Comparison of ENCODE assay signal across 11 mouse cellular contexts in genomic region chr4:73599248-73599647, GRCm38 (mm10). TPM values are rescaled to one million over a fixed set of nuclear protein-coding genes. Genes with fewer than 3 reads are reported as not detected.
A peak's percentile ranks its signal among the peaks of the same experiment; 100 is the strongest.
DNase-seq lines count a peak whose midpoint lies in the region; ATAC-seq and TF ChIP-seq lines count a peak whose summit lies in the region.
"Had no signal": no experiment of that assay in that cellular context is flagged by ENCODE, and none has a peak within 500 bp of the region (broad histone marks: within the 10 kb centered on the region; RNA-seq: fewer than 3 reads in every experiment).

No protein-coding gene starts in this region.

- no peak for ATAC-seq in liver, embryonic 14.5 days (ENCODE audit: insufficient read depth)
- ATAC-seq in liver, embryonic 11.5 days (replicated peaks; ENCODE audit: low FRiP score): no peak
- ATAC-seq in neural tube, embryonic 15.5 days (ENCODE audit: low FRiP score): peak; percentile 88

- WGBS in liver, embryonic 14.5 days (ENCODE audit: insufficient replicate concordance): 10% methylated on average over 3 of the region's 3 CpGs
- WGBS in liver, embryonic 11.5 days: 12% methylated on average over 3 of the region's 3 CpGs
- WGBS in neural tube, embryonic 15.5 days: 8% methylated on average over 3 of the region's 3 CpGs

- no peak overlapping the region for H3K9ac ChIP-seq in liver, embryonic 14.5 days (replicated peaks)
- no peak overlapping the region for H3K9ac ChIP-seq in liver, embryonic 11.5 days (ENCODE audit: low read depth, low read length)
- H3K9ac ChIP-seq in neural tube, embryonic 15.5 days (replicated peaks): no peak overlapping the region
- H3K9ac ChIP-seq: embryonic facial prominence, embryonic 15.5 days; limb, embryonic 12.5 days had no signal

- no peaks in the 10 kb centered on the region for H3K27me3 ChIP-seq in liver, embryonic 14.5 days (ENCODE audit: control insufficient read depth, insufficient read depth, low read length)
- no peaks in the 10 kb centered on the region for H3K27me3 ChIP-seq in liver, embryonic 11.5 days (replicated peaks; ENCODE audit: control insufficient read depth, insufficient read depth, low read length)
- 0 out of 2 replicates have a peak, but pooled peaks cover 4% of the 10 kb centered on the region for H3K27me3 ChIP-seq in neural tube, embryonic 15.5 days (replicated peaks)
- H3K27me3 ChIP-seq: embryonic facial prominence, embryonic 15.5 days; limb, embryonic 12.5 days had no signal

- H3K36me3 ChIP-seq in liver, embryonic 14.5 days (replicated peaks; ENCODE audit: control insufficient read depth, insufficient read depth, low read depth): no peaks in the 10 kb centered on the region
- H3K36me3 ChIP-seq in liver, embryonic 11.5 days (ENCODE audit: control insufficient read depth, insufficient read depth, low read length): no peaks in the 10 kb centered on the region
- H3K36me3 ChIP-seq in neural tube, embryonic 15.5 days: no peaks in the 10 kb centered on the region
- H3K36me3 ChIP-seq: embryonic facial prominence, embryonic 15.5 days; limb, embryonic 12.5 days had no signal

- no peaks in the 10 kb centered on the region for H3K4me1 ChIP-seq in liver, embryonic 14.5 days (replicated peaks; ENCODE audit: control insufficient read depth in 2 of 2, insufficient read depth in 2 of 2, low read length in 1 of 2)
- H3K4me1 ChIP-seq in liver, embryonic 11.5 days (replicated peaks; ENCODE audit: control insufficient read depth, insufficient read depth, low read length): no peaks in the 10 kb centered on the region
- H3K4me1 ChIP-seq in neural tube, embryonic 15.5 days: no peaks in the 10 kb centered on the region
- H3K4me1 ChIP-seq: embryonic facial prominence, embryonic 15.5 days; limb, embryonic 12.5 days had no signal

- H3K4me2 ChIP-seq in liver, embryonic 14.5 days (ENCODE audit: low read depth): no peak overlapping the region
- no peak overlapping the region for H3K4me2 ChIP-seq in liver, embryonic 11.5 days
- no peak overlapping the region for H3K4me2 ChIP-seq in neural tube, embryonic 15.5 days
- H3K4me2 ChIP-seq: embryonic facial prominence, embryonic 15.5 days; limb, embryonic 12.5 days had no signal

- no peak overlapping the region for H3K27ac ChIP-seq in liver, embryonic 14.5 days
- no peak overlapping the region for H3K27ac ChIP-seq in liver, embryonic 11.5 days (ENCODE audit: low read depth, low read length)
- no peak overlapping the region for H3K27ac ChIP-seq in neural tube, embryonic 15.5 days (replicated peaks)
- H3K27ac ChIP-seq: embryonic facial prominence, embryonic 15.5 days; limb, embryonic 12.5 days had no signal

- no peaks in the 10 kb centered on the region for H3K9me3 ChIP-seq in liver, embryonic 14.5 days (ENCODE audit: control insufficient read depth, low read length)
- no peaks in the 10 kb centered on the region for H3K9me3 ChIP-seq in liver, embryonic 11.5 days (ENCODE audit: control insufficient read depth, low read length)
- no peaks in the 10 kb centered on the region for H3K9me3 ChIP-seq in neural tube, embryonic 15.5 days (replicated peaks)
- H3K9me3 ChIP-seq: embryonic facial prominence, embryonic 15.5 days; limb, embryonic 12.5 days had no signal

- TF ChIP-seq CTCF in liver, embryonic 14.5 days (IDR thresholded peaks at IDR 0.05; ENCODE audit: low read depth): peak; percentile 32; the same call in 1 of the 2 replicates

- no peak for TF ChIP-seq EP300 in liver, embryonic 14.5 days (IDR thresholded peaks at IDR 0.05; ENCODE audit: low read depth)

- no peak overlapping the region for H3K4me3 ChIP-seq in liver, embryonic 14.5 days (ENCODE audit: insufficient read depth in 1 of 2, low read depth in 2 of 2, low read length in 2 of 2)
- no peak overlapping the region for H3K4me3 ChIP-seq in liver, embryonic 11.5 days (ENCODE audit: low read depth, low read length)
- H3K4me3 ChIP-seq in neural tube, embryonic 15.5 days (replicated peaks): no peak overlapping the region
- H3K4me3 ChIP-seq: embryonic facial prominence, embryonic 15.5 days; limb, embryonic 12.5 days had no signal

- peak; percentile 5 for DNase-seq in adrenal gland, postnatal 10 days
- DNase-seq in adrenal gland, adult 8-10 months: no peak
- no peak for DNase-seq in liver, embryonic 14.5 days (ENCODE audit: low read depth in 3 of 3, low spot score in 3 of 3)
- DNase-seq in liver, embryonic 11.5 days (ENCODE audit: low spot score): no peak
- peak; percentile 2 to 23 for DNase-seq in frontal cortex, postnatal 36 days (ENCODE audit: low spot score in 2 of 2)
- DNase-seq in urinary bladder, postnatal 4 days (ENCODE audit: low spot score in 2 of 2): no peak
- DNase-seq in lung, postnatal 14 days: no peak

RNA-seq across cellular contexts. Expression of gene Gm11238, which starts 8.4 kb away (rescaled TPM):
- not detected for total RNA-seq in adrenal gland, postnatal 10 days (2021)
- total RNA-seq in adrenal gland, adult 8-10 months (2022): not detected
- polyA plus RNA-seq in liver, embryonic 14.5 days (2012; rRNA removed): not detected in 2 replicates
- not detected in 2 replicates for polyA plus RNA-seq in liver, embryonic 14.5 days (2014; fragmentation: Nextera tagmentation; extraction: Ambion mirVana)
- polyA plus RNA-seq in liver, embryonic 11.5 days (2014; fragmentation: Nextera tagmentation; extraction: Ambion mirVana): not detected in 2 replicates
- not detected in 2 replicates for polyA plus RNA-seq in neural tube, embryonic 15.5 days (2015; fragmentation: Nextera tagmentation; extraction: Ambion mirVana)
- polyA plus RNA-seq: embryonic facial prominence, embryonic 15.5 days; limb, embryonic 12.5 days; stomach, embryonic 16.5 days had no signal

RNA-seq across cellular contexts. Expression of gene Gm11237, which starts 23.5 kb away (rescaled TPM):
- total RNA-seq in adrenal gland, postnatal 10 days (2021): not detected
- not detected for total RNA-seq in adrenal gland, adult 8-10 months (2022)
- not detected in 2 replicates for polyA plus RNA-seq in liver, embryonic 14.5 days (2012; rRNA removed)
- not detected in 2 replicates for polyA plus RNA-seq in liver, embryonic 14.5 days (2014; fragmentation: Nextera tagmentation; extraction: Ambion mirVana)
- not detected in 2 replicates for polyA plus RNA-seq in liver, embryonic 11.5 days (2014; fragmentation: Nextera tagmentation; extraction: Ambion mirVana)
- not detected in 2 replicates for polyA plus RNA-seq in neural tube, embryonic 15.5 days (2015; fragmentation: Nextera tagmentation; extraction: Ambion mirVana)
- polyA plus RNA-seq: embryonic facial prominence, embryonic 15.5 days; limb, embryonic 12.5 days; stomach, embryonic 16.5 days had no signal

RNA-seq across cellular contexts. Expression of gene Gm11236, which starts 38.7 kb away (rescaled TPM):
- total RNA-seq in adrenal gland, postnatal 10 days (2021): not detected
- not detected for total RNA-seq in adrenal gland, adult 8-10 months (2022)
- not detected in 2 replicates for polyA plus RNA-seq in liver, embryonic 14.5 days (2012; rRNA removed)
- not detected in 2 replicates for polyA plus RNA-seq in liver, embryonic 14.5 days (2014; fragmentation: Nextera tagmentation; extraction: Ambion mirVana)
- not detected in 2 replicates for polyA plus RNA-seq in liver, embryonic 11.5 days (2014; fragmentation: Nextera tagmentation; extraction: Ambion mirVana)
- polyA plus RNA-seq in neural tube, embryonic 15.5 days (2015; fragmentation: Nextera tagmentation; extraction: Ambion mirVana): not detected in 2 replicates
- polyA plus RNA-seq: embryonic facial prominence, embryonic 15.5 days; limb, embryonic 12.5 days; stomach, embryonic 16.5 days had no signal

Comparison
In these comparisons a context has a peak if more than half of its experiments do, and no peak if none do; other contexts are left out.
1. DNase-seq: peak in adrenal gland, postnatal 10 days (single experiment) and frontal cortex, postnatal 36 days (2 of 2); none in adrenal gland, adult 8-10 months (single experiment), liver, embryonic 14.5 days (0 of 3), liver, embryonic 11.5 days (single experiment), urinary bladder, postnatal 4 days (0 of 2) and lung, postnatal 14 days (single experiment).